Mouse (Mus musculus): ENCODE results near the gene Twist1. TPM values are rescaled to one million over a fixed set of nuclear protein-coding genes. Genes with fewer than 3 reads are reported as not detected.
A peak's percentile ranks its signal among the peaks of the same experiment; 100 is the strongest.

The Twist1 gene
- 0.46 TPM in 1 of 2 replicates, not detected in the other for polyA plus RNA-seq (2012; ENCODE audit: insufficient read depth, insufficient read length, missing spikeins)

GRCm38 (mm10) chr12:33957400-33958240 is at the start of gene Twist1:
Gene Twist1, plus strand, starts transcription at chr12:33957671.
- Histone ChIP-seq H3K4me1 (ENCODE audit: control insufficient read depth, insufficient read depth, low read length) (no peaks in the 10 kb centered on the region), H3K27ac (ENCODE audit: insufficient read depth, low read depth, low read length) (no peak within 1 kb of the TSS), H3K4me3 (ENCODE audit: insufficient read depth, low read length) (peak within 1 kb of the TSS; percentile 48)
- TF ChIP-seq CTCF (IDR thresholded peaks at IDR 0.05; ENCODE audit: low read depth, low read length) (no peak), POLR2A (IDR thresholded peaks at IDR 0.05; ENCODE audit: borderline replicate concordance, low read depth, low read length) (no peak)

- TF ChIP-seq POLR2A (IDR thresholded peaks at IDR 0.05; ENCODE audit: borderline replicate concordance, low read depth, low read length) = no peak
- no peak for TF ChIP-seq CTCF (IDR thresholded peaks at IDR 0.05; ENCODE audit: low read depth, low read length)
- Histone ChIP-seq H3K4me3 (ENCODE audit: insufficient read depth, low read length) (no peak overlapping the region), H3K4me1 (ENCODE audit: control insufficient read depth, insufficient read depth, low read length) (no peaks in the 10 kb centered on the region), H3K27ac (ENCODE audit: insufficient read depth, low read depth, low read length) (no peak overlapping the region)
Measured at GRCm38 (mm10) chr12:33926751-33927150, 30.7 kb upstream of the Twist1 start.

GRCm38 (mm10) chr12:33927334-33928098 is 30.0 kb upstream of the Twist1 start:
- H3K4me1 ChIP-seq (ENCODE audit: control insufficient read depth, insufficient read depth, low read length) = no peaks in the 10 kb centered on the region
- TF ChIP-seq CTCF (IDR thresholded peaks at IDR 0.05; ENCODE audit: low read depth, low read length) (no peak), POLR2A (IDR thresholded peaks at IDR 0.05; ENCODE audit: borderline replicate concordance, low read depth, low read length) (no peak)
- no peak overlapping the region for H3K27ac ChIP-seq (ENCODE audit: insufficient read depth, low read depth, low read length)

GRCm38 (mm10) chr12:33928331-33929192 is 28.9 kb upstream of the Twist1 start, which contains the start of gene Ferd3l:
Gene Ferd3l, plus strand, starts transcription at chr12:33928425.
- no peak within 1 kb of the TSS for H3K27ac ChIP-seq (ENCODE audit: insufficient read depth, low read depth, low read length)
- H3K4me3 ChIP-seq (ENCODE audit: insufficient read depth, low read length) = no peak within 1 kb of the TSS
- TF ChIP-seq POLR2A (IDR thresholded peaks at IDR 0.05; ENCODE audit: borderline replicate concordance, low read depth, low read length) = no peak
- no peak for TF ChIP-seq CTCF (IDR thresholded peaks at IDR 0.05; ENCODE audit: low read depth, low read length)
- H3K4me1 ChIP-seq (ENCODE audit: control insufficient read depth, insufficient read depth, low read length) = no peaks in the 10 kb centered on the region

More at GRCm38 (mm10) chr12:33927334-33928098, 30.0 kb upstream of the Twist1 start:
- H3K4me3 ChIP-seq (ENCODE audit: insufficient read depth, low read length) = no peak overlapping the region

GRCm38 (mm10) chr12:33952843-33953242 is 4.6 kb upstream of the Twist1 start:
- TF ChIP-seq CTCF (IDR thresholded peaks at IDR 0.05; ENCODE audit: low read depth, low read length) = no peak
- TF ChIP-seq POLR2A (IDR thresholded peaks at IDR 0.05; ENCODE audit: borderline replicate concordance, low read depth, low read length) = no peak
- Histone ChIP-seq H3K4me3 (ENCODE audit: insufficient read depth, low read length) (no peak overlapping the region), H3K27ac (ENCODE audit: insufficient read depth, low read depth, low read length) (no peak overlapping the region), H3K4me1 (ENCODE audit: control insufficient read depth, insufficient read depth, low read length) (no peaks in the 10 kb centered on the region)

- TF ChIP-seq CTCF (IDR thresholded peaks at IDR 0.05; ENCODE audit: low read depth, low read length) (no peak), POLR2A (IDR thresholded peaks at IDR 0.05; ENCODE audit: borderline replicate concordance, low read depth, low read length) (no peak)
- Histone ChIP-seq H3K4me3 (ENCODE audit: insufficient read depth, low read length) (no peak overlapping the region), H3K4me1 (ENCODE audit: control insufficient read depth, insufficient read depth, low read length) (no peaks in the 10 kb centered on the region), H3K27ac (ENCODE audit: insufficient read depth, low read depth, low read length) (no peak overlapping the region)
Measured at GRCm38 (mm10) chr12:33954931-33955565, 2.4 kb upstream of the Twist1 start.

- Histone ChIP-seq H3K27ac (ENCODE audit: insufficient read depth, low read depth, low read length) (no peak overlapping the region), H3K4me3 (ENCODE audit: insufficient read depth, low read length) (no peak overlapping the region), H3K4me1 (ENCODE audit: control insufficient read depth, insufficient read depth, low read length) (no peaks in the 10 kb centered on the region)
- no peak for TF ChIP-seq POLR2A (IDR thresholded peaks at IDR 0.05; ENCODE audit: borderline replicate concordance, low read depth, low read length)
Measured at GRCm38 (mm10) chr12:33955606-33956295, 1.7 kb upstream of the Twist1 start.

GRCm38 (mm10) chr12:33956576-33957399 is 683 bp upstream of the Twist1 start:
- TF ChIP-seq POLR2A (IDR thresholded peaks at IDR 0.05; ENCODE audit: borderline replicate concordance, low read depth, low read length) (no peak), CTCF (IDR thresholded peaks at IDR 0.05; ENCODE audit: low read depth, low read length) (no peak)
- Histone ChIP-seq H3K4me3 (ENCODE audit: insufficient read depth, low read length) (no peak overlapping the region), H3K4me1 (ENCODE audit: control insufficient read depth, insufficient read depth, low read length) (no peaks in the 10 kb centered on the region), H3K27ac (ENCODE audit: insufficient read depth, low read depth, low read length) (no peak overlapping the region)
